Mouse (Mus musculus) ES-Bruce4 (cell line): Measurements from ENCODE around the gene Rab30. TPM values are rescaled to one million over a fixed set of nuclear protein-coding genes. Genes with fewer than 3 reads are reported as not detected.

ENCODE experiments used
- H3K27ac ChIP-seq: 2 replicates; pipeline ENCODE4 v1.5.1; 2012; ENCODE audit warnings: low read length, inconsistent platforms; ENCODE audit not compliant: insufficient read depth
- H3K27me3 ChIP-seq: 2 replicates; pipeline ENCODE4 v1.6.1; 2012; ENCODE audit warnings: mild to moderate bottlenecking, low read length, inconsistent platforms; ENCODE audit not compliant: control insufficient read depth, poor library complexity, insufficient read depth, severe bottlenecking
- H3K36me3 ChIP-seq: 2 replicates; pipeline ENCODE4 v1.6.1; 2012; ENCODE audit warnings: inconsistent platforms, mild to moderate bottlenecking, low read length, moderate library complexity; ENCODE audit not compliant: control insufficient read depth, poor library complexity, insufficient read depth, severe bottlenecking
- H3K4me1 ChIP-seq: one replicate; pipeline ENCODE4 v1.8.1; 2011; ENCODE audit warnings: low read length; ENCODE audit not compliant: control insufficient read depth, insufficient read depth
- H3K4me3 ChIP-seq: 2 replicates; pipeline ENCODE4 v1.5.1; 2011; ENCODE audit warnings: low read depth, mild to moderate bottlenecking, low read length
- H3K9ac ChIP-seq: 2 replicates; pipeline ENCODE4 v1.6.1; 2012; ENCODE audit warnings: low read depth, mild to moderate bottlenecking, inconsistent platforms; ENCODE audit not compliant: poor library complexity, severe bottlenecking
- H3K9me3 ChIP-seq: replicated peaks from 2 replicates; pipeline ENCODE4 v1.6.1; 2012; ENCODE audit warnings: mild to moderate bottlenecking, low read length, inconsistent platforms; ENCODE audit not compliant: control insufficient read depth, poor library complexity, insufficient read depth, severe bottlenecking
- CTCF ChIP-seq: IDR thresholded peaks from one replicate; pipeline ENCODE4 v1.8.1; 2011; ENCODE audit warnings: low read depth, low read length
- EP300 ChIP-seq: IDR thresholded peaks from 2 replicates; pipeline ENCODE4 v1.6.1; 2011; ENCODE audit warnings: low read depth, low read length; ENCODE audit not compliant: insufficient read depth
- POLR2A ChIP-seq: IDR thresholded peaks from one replicate; pipeline ENCODE4 v1.8.1; 2011; ENCODE audit warnings: low read length; ENCODE audit not compliant: insufficient read depth
- polyA plus RNA-seq: library from polyadenylated mRNA; stranded (reverse); fragments of >200 nt; gene quantifications from 2 replicates; pipeline ENCODE4 v1.2.4, GENCODE M21; 2011; ENCODE audit warnings: low read depth; ENCODE audit not compliant: missing spikeins, insufficient read depth, insufficient read length

Rab30 gene
- polyA plus RNA-seq, 1 experiment, result 3.7 TPM

- Histone ChIP-seq H3K27me3 (no peaks in the 10 kb centered on the region), H3K9ac (no peak overlapping the region), H3K27ac (no peak overlapping the region), H3K4me3 (no peak overlapping the region), H3K36me3 (no peaks in the 10 kb centered on the region), H3K4me1 (no peaks in the 10 kb centered on the region), H3K9me3 (no peaks in the 10 kb centered on the region)
- no peak for TF ChIP-seq EP300
Observed at GRCm38 (mm10) chr7:92773006-92773405, 31.6 kb downstream of the Rab30 start.

DNA sequence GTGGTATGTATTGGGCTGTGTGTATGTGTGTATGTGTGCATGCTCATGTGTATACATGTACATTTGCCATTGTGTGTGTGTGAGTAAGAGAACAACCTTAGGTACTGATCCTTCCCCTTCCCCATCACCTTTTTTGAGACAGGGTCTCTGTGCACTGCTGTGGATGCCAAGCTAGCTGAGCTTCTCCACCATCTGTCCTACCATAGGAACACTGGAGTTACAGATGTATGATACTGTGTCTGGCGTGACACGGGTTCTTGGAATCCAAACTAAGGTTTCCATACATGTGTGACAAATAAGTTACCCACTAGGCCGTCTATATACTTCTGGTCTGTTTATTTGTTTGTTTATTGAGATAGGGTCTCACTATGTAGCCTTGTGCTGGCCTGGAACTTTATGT lies 32.2 kb downstream of the Rab30 start:
- TF ChIP-seq EP300, result no peak
- TF ChIP-seq POLR2A, result no peak
- TF ChIP-seq CTCF, result no peak
- Histone ChIP-seq H3K9ac (no peak overlapping the region), H3K4me3 (no peak overlapping the region), H3K36me3 (no peaks in the 10 kb centered on the region), H3K4me1 (no peaks in the 10 kb centered on the region), H3K27ac (no peak overlapping the region), H3K27me3 (no peaks in the 10 kb centered on the region), H3K9me3 (no peaks in the 10 kb centered on the region)

DNA sequence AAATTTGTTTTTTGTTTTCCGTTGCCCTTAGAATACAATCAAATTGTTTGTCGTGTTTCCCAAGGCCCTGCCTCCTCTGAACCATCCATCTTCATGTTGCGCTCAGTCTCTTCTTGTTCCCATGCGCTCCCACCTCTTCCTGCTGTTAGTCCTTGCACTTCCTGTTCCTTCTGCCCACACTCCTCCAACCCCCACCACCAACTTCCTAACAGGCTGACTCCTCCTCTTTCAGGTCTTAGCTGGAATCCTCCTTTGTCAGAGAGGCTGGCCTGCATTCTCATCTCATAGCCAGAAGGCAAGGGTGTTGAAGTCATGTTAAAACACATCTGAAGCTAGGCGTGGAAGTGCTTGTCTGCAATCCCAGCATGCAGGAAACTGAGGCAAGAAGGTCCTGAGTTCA lies 33.3 kb downstream of the Rab30 start:
- Histone ChIP-seq H3K4me3 (no peak overlapping the region), H3K27ac (no peak overlapping the region), H3K4me1 (no peaks in the 10 kb centered on the region), H3K9ac (no peak overlapping the region), H3K36me3 (no peaks in the 10 kb centered on the region), H3K9me3 (no peaks in the 10 kb centered on the region), H3K27me3 (no peaks in the 10 kb centered on the region)
- TF ChIP-seq EP300 (no peak), CTCF (no peak), POLR2A (no peak)

GRCm38 (mm10) chr7:92775703-92776102 lies 34.3 kb downstream of the Rab30 start:
- Histone ChIP-seq H3K4me1 (no peaks in the 10 kb centered on the region), H3K9me3 (no peaks in the 10 kb centered on the region), H3K27me3 (no peaks in the 10 kb centered on the region), H3K36me3 (no peaks in the 10 kb centered on the region), H3K4me3 (no peak overlapping the region), H3K9ac (no peak overlapping the region), H3K27ac (no peak overlapping the region)
- TF ChIP-seq CTCF (no peak), EP300 (no peak), POLR2A (no peak)

DNA sequence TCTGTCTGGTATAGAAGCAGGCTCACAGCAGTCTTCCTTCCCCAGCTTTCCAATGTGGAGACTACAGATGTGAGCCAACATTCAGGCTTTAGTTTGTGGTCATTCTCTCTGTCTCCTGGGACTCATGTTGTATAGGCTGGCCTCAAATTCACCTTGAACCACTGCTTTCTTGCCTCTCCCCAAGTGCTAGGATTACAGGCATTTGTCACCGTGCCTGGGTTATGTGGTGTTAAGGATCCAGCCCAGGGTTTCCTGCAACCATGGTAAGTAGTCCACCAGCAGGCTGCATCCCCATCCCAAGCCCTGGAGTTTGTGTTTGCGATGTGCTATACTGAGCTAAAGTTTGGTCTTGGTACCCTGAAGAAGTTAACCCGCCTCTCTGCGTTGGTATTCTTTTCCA lies 35.2 kb downstream of the Rab30 start:
- Histone ChIP-seq H3K9ac (no peak overlapping the region), H3K4me1 (no peaks in the 10 kb centered on the region), H3K27me3 (no peaks in the 10 kb centered on the region), H3K9me3 (no peaks in the 10 kb centered on the region), H3K36me3 (no peaks in the 10 kb centered on the region), H3K4me3 (no peak overlapping the region), H3K27ac (no peak overlapping the region)
- TF ChIP-seq EP300 (no peak), POLR2A (no peak), CTCF (no peak)

- Histone ChIP-seq H3K27me3 (no peaks in the 10 kb centered on the region), H3K9me3 (no peaks in the 10 kb centered on the region), H3K36me3 (no peaks in the 10 kb centered on the region), H3K27ac (no peak overlapping the region), H3K4me1 (no peaks in the 10 kb centered on the region), H3K9ac (no peak overlapping the region), H3K4me3 (no peak overlapping the region)
- TF ChIP-seq POLR2A (no peak), EP300 (no peak), CTCF (no peak)
Observed at GRCm38 (mm10) chr7:92777108-92777973, 35.9 kb downstream of the Rab30 start.
